Mouse (Mus musculus): ENCODE measurements at regions not wholly inside any gene's neighbourhood (a gene's known extent, or its start where the extent isn't known, plus 50 kb on each side); places are given as distances from the start of the nearest gene placed in this dataset.

GRCm38 (mm10) chr7:130073890-130074819 lies 446.0 kb downstream of the Ate1 start:
- no peak for DNase-seq (ENCODE audit: low spot score)

GRCm38 (mm10) chr7:130082662-130083061 lies 437.5 kb downstream of the Ate1 start:
- no peak for DNase-seq (ENCODE audit: low spot score)

- no peak for DNase-seq (ENCODE audit: low spot score)
Measured at GRCm38 (mm10) chr7:130085706-130086105, 434.5 kb downstream of the Ate1 start.

GRCm38 (mm10) chr7:130089896-130090610 lies 430.1 kb downstream of the Ate1 start:
- DNase-seq (ENCODE audit: low spot score) = no peak

- DNase-seq (ENCODE audit: low spot score) = no peak
Measured at GRCm38 (mm10) chr7:130091942-130092341, 428.2 kb downstream of the Ate1 start.

- no peak for DNase-seq (ENCODE audit: low spot score)
Measured at GRCm38 (mm10) chr7:130095141-130095540, 425.0 kb downstream of the Ate1 start.

GRCm38 (mm10) chr7:130098606-130099005 lies 421.6 kb downstream of the Ate1 start:
- peak; percentile 16 for DNase-seq (ENCODE audit: low spot score)

GRCm38 (mm10) chr7:130102671-130103070 lies 417.5 kb downstream of the Ate1 start:
- no peak for DNase-seq (ENCODE audit: low spot score)

GRCm38 (mm10) chr7:130106961-130107360 lies 413.2 kb downstream of the Ate1 start:
- peak; percentile 23 for DNase-seq (ENCODE audit: low spot score)

- DNase-seq (ENCODE audit: low spot score) = no peak
Measured at GRCm38 (mm10) chr7:130108362-130108761, 411.8 kb downstream of the Ate1 start.

Measured in testis, postnatal 14 days (tissue).